Mouse (Mus musculus): ENCODE data around the gene Fam89b. TPM values are rescaled to one million over a fixed set of nuclear protein-coding genes. Genes with fewer than 3 reads are reported as not detected.

The Fam89b gene
- polyA plus RNA-seq, 1 experiment = 312 TPM

DNA sequence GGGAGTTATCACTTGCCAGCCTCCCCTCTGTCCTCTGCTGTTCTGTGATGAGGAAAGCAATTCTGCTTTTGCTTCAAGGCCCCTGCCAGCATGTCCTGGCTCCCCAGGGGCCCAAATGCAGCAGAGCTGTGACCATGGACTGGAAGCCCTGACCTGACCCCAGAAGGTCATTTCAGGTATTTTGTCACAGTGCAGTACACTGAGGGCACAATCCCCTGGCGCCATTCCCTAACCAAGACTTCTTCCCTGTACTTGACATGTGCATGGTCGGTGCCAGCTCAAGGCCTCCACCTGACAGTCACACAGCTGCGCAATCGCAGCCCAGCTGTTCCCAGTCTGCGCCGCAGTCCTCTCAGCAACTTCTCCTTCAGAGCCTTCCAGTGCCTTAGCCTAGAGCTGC lies 33.7 kb upstream of the Fam89b start:
- DNase-seq = no peak
- H3K27ac ChIP-seq (ENCODE audit: control insufficient read depth, insufficient read depth, low read length) = no peak overlapping the region
- no peak for TF ChIP-seq CTCF (IDR thresholded peaks at IDR 0.05; ENCODE audit: borderline replicate concordance, control insufficient read depth, extremely low read depth, insufficient read depth, low read length, poor library complexity)
- TF ChIP-seq POLR2A (IDR thresholded peaks at IDR 0.05; ENCODE audit: control insufficient read depth, extremely low read depth, insufficient read depth, low read length, poor library complexity) = no peak
- no peaks in the 10 kb centered on the region for H3K4me1 ChIP-seq (replicated peaks; ENCODE audit: control insufficient read depth, insufficient read depth, low read length)
- no peaks in the 10 kb centered on the region for H3K27me3 ChIP-seq (ENCODE audit: control insufficient read depth, insufficient read depth, low read length)
- peaks cover 53% of the 10 kb centered on the region for H3K36me3 ChIP-seq (ENCODE audit: control insufficient read depth, insufficient read depth, low read length)
- no peak overlapping the region for H3K4me3 ChIP-seq (ENCODE audit: control insufficient read depth, insufficient read depth, low read length)
- WGBS = 97% methylated on average over 6 of the region's 6 CpGs

DNA sequence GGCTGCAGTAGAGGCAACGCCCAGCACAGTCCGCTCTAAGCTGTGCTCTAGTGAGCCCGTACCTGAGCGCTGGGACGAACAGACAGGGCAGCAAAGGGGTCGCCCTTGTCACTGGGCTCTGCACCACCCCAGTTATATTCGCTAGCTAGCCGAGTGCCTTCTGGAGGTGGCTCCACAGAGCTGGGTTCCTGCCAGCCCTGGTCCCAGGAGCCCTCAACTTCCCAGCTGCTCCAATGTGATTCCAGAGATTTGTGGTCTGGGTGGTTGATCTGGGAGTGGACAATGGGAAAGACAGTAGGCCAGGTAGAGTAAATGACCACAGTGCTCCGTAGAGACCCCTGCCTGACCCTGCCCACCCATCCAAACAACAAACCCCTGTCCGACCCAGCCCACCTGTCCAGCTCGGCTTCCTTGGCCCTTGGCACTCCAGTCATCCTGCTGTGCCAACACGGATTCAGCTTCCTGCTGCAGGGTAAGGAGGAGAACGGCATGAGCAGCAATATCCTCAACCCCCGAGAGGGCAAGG lies 29.5 kb upstream of the Fam89b start:
- peaks cover 35% of the 10 kb centered on the region for H3K36me3 ChIP-seq (ENCODE audit: control insufficient read depth, insufficient read depth, low read length)
- TF ChIP-seq CTCF (IDR thresholded peaks at IDR 0.05; ENCODE audit: borderline replicate concordance, control insufficient read depth, extremely low read depth, insufficient read depth, low read length, poor library complexity) (no peak), POLR2A (IDR thresholded peaks at IDR 0.05; ENCODE audit: control insufficient read depth, extremely low read depth, insufficient read depth, low read length, poor library complexity) (no peak)
- H3K4me3 ChIP-seq (ENCODE audit: control insufficient read depth, insufficient read depth, low read length) = no peak overlapping the region
- H3K4me1 ChIP-seq (replicated peaks; ENCODE audit: control insufficient read depth, insufficient read depth, low read length) = no peaks in the 10 kb centered on the region
- DNase-seq = no peak
- no peak overlapping the region for H3K27ac ChIP-seq (ENCODE audit: control insufficient read depth, insufficient read depth, low read length)
- 94% methylated on average over 14 of the region's 14 CpGs for WGBS
- H3K27me3 ChIP-seq (ENCODE audit: control insufficient read depth, insufficient read depth, low read length) = no peaks in the 10 kb centered on the region; the same call in 1 of the 2 replicates

DNA sequence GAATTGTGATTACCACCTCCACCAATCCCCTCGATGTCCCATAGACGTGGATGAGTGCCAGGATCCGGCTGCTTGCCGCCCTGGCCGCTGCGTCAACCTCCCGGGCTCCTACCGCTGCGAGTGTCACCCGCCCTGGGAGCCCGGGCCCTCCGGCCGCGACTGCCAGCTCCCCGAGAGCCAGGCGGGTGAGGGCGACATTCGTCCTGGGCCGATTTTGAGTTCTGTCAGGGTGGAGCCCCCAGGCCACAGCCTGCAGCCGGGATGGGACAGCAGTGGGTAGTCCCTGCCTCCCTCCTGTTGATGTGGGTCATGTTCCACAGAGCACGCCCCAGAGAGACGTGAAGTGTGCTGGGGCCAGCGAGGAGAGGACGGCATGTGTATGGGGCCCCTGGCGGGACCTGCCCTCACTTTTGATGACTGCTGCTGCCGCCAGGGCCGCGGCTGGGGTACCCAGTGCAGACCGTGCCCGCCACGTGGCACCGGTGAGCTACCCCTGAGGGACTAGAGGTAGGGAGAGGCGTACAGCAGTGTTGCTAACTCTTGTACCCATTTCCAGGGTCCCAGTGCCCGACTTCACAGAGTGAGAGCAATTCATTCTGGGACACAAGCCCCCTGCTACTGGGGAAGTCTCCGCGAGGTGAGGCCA lies 27.7 kb upstream of the Fam89b start:
- TF ChIP-seq CTCF (IDR thresholded peaks at IDR 0.05; ENCODE audit: borderline replicate concordance, control insufficient read depth, extremely low read depth, insufficient read depth, low read length, poor library complexity) (no peak), POLR2A (IDR thresholded peaks at IDR 0.05; ENCODE audit: control insufficient read depth, extremely low read depth, insufficient read depth, low read length, poor library complexity) (no peak)
- WGBS = 63% methylated on average over 36 of the region's 36 CpGs
- Histone ChIP-seq H3K4me3 (ENCODE audit: control insufficient read depth, insufficient read depth, low read length) (no peak overlapping the region), H3K4me1 (replicated peaks; ENCODE audit: control insufficient read depth, insufficient read depth, low read length) (no peaks in the 10 kb centered on the region), H3K36me3 (ENCODE audit: control insufficient read depth, insufficient read depth, low read length) (peaks cover 27% of the 10 kb centered on the region), H3K27ac (ENCODE audit: control insufficient read depth, insufficient read depth, low read length) (no peak overlapping the region), H3K27me3 (ENCODE audit: control insufficient read depth, insufficient read depth, low read length) (no peaks in the 10 kb centered on the region; the same call in 1 of the 2 replicates)
- DNase-seq = no peak

DNA sequence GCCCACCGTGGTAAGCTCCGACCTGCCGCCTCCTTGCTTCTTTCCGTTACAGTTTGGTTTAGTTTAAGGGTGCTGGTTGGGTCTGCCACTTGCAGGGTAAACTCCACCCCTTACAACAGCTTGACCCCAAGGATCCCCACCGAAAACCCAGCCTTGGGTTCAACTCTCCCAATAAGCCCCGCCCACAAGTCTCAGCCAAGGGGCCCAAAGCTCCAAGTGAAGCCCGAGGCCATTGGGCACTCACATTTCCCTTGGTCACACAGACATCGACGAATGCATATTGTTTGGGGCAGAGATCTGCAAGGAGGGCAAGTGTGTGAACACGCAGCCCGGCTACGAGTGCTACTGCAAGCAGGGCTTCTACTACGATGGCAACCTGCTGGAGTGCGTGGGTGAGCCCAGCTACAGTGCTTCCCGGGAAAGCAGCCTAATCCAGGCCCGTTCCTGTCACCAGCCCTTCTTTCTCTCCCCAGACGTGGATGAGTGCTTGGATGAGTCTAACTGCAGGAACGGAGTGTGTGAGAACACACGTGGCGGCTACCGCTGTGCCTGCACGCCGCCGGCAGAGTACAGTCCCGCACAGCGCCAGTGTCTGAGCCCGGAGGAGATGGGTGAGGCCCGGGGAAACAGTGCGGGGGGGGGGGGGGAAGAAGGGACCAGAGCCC lies 27.0 kb upstream of the Fam89b start:
- Histone ChIP-seq H3K4me3 (ENCODE audit: control insufficient read depth, insufficient read depth, low read length) (no peak overlapping the region), H3K36me3 (ENCODE audit: control insufficient read depth, insufficient read depth, low read length) (peaks cover 27% of the 10 kb centered on the region), H3K27ac (ENCODE audit: control insufficient read depth, insufficient read depth, low read length) (no peak overlapping the region), H3K27me3 (ENCODE audit: control insufficient read depth, insufficient read depth, low read length) (no peaks in the 10 kb centered on the region; the same call in 1 of the 2 replicates), H3K4me1 (replicated peaks; ENCODE audit: control insufficient read depth, insufficient read depth, low read length) (no peaks in the 10 kb centered on the region)
- WGBS = 61% methylated on average over 29 of the region's 29 CpGs
- no peak for DNase-seq
- TF ChIP-seq POLR2A (IDR thresholded peaks at IDR 0.05; ENCODE audit: control insufficient read depth, extremely low read depth, insufficient read depth, low read length, poor library complexity) = no peak
- no peak for TF ChIP-seq CTCF (IDR thresholded peaks at IDR 0.05; ENCODE audit: borderline replicate concordance, control insufficient read depth, extremely low read depth, insufficient read depth, low read length, poor library complexity)

DNA sequence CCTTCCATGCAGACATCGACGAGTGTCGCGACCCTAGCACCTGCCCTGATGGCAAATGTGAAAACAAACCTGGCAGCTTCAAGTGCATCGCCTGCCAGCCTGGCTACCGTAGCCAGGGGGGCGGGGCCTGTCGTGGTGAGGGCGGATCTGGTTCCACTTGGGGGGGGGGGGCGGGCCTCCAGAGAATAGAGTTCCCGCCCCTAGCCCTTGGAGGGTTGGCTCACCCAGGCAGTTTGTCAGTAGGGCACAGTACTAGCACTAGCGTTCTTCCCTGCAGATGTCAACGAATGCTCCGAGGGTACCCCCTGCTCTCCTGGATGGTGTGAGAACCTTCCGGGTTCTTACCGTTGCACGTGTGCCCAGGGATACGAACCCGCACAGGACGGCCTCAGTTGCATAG lies 22.3 kb upstream of the Fam89b start:
- WGBS = 54% methylated on average over 19 of the region's 20 CpGs
- peak; percentile 17 for DNase-seq
- no peaks in the 10 kb centered on the region for H3K4me1 ChIP-seq (replicated peaks; ENCODE audit: control insufficient read depth, insufficient read depth, low read length)
- H3K27ac ChIP-seq (ENCODE audit: control insufficient read depth, insufficient read depth, low read length) = no peak overlapping the region
- no peaks in the 10 kb centered on the region for H3K27me3 ChIP-seq (ENCODE audit: control insufficient read depth, insufficient read depth, low read length)
- TF ChIP-seq CTCF (IDR thresholded peaks at IDR 0.05; ENCODE audit: borderline replicate concordance, control insufficient read depth, extremely low read depth, insufficient read depth, low read length, poor library complexity) = no peak
- TF ChIP-seq POLR2A (IDR thresholded peaks at IDR 0.05; ENCODE audit: control insufficient read depth, extremely low read depth, insufficient read depth, low read length, poor library complexity) = no peak
- H3K4me3 ChIP-seq (ENCODE audit: control insufficient read depth, insufficient read depth, low read length) = no peak overlapping the region
- H3K36me3 ChIP-seq (ENCODE audit: control insufficient read depth, insufficient read depth, low read length) = no peaks in the 10 kb centered on the region

DNA sequence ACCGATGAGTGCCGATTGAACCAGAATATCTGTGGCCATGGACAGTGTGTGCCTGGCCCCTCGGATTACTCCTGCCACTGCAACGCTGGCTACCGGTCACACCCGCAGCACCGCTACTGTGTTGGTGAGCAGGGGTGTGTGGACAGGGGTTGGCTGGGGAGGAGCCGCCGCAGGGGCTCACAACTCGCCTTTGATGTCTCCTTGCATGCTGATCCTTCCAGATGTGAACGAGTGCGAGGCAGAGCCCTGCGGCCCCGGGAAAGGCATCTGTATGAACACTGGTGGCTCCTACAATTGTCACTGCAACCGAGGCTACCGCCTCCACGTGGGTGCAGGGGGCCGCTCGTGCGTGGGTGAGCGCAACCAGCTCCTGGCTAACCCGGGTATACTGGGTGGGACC lies 21.5 kb upstream of the Fam89b start:
- no peak overlapping the region for H3K4me3 ChIP-seq (ENCODE audit: control insufficient read depth, insufficient read depth, low read length)
- H3K27me3 ChIP-seq (ENCODE audit: control insufficient read depth, insufficient read depth, low read length) = no peaks in the 10 kb centered on the region
- H3K4me1 ChIP-seq (replicated peaks; ENCODE audit: control insufficient read depth, insufficient read depth, low read length) = no peaks in the 10 kb centered on the region
- H3K27ac ChIP-seq (ENCODE audit: control insufficient read depth, insufficient read depth, low read length) = no peak overlapping the region
- 72% methylated on average over 22 of the region's 22 CpGs for WGBS
- DNase-seq = no peak
- TF ChIP-seq POLR2A (IDR thresholded peaks at IDR 0.05; ENCODE audit: control insufficient read depth, extremely low read depth, insufficient read depth, low read length, poor library complexity) = no peak
- TF ChIP-seq CTCF (IDR thresholded peaks at IDR 0.05; ENCODE audit: borderline replicate concordance, control insufficient read depth, extremely low read depth, insufficient read depth, low read length, poor library complexity) = no peak
- no peaks in the 10 kb centered on the region for H3K36me3 ChIP-seq (ENCODE audit: control insufficient read depth, insufficient read depth, low read length)

All from thymus, adult 2 months (tissue).